Mouse (Mus musculus): Measurements from ENCODE around the gene Itga8. TPM values are rescaled to one million over a fixed set of nuclear protein-coding genes. Genes with fewer than 3 reads are reported as not detected.

The Itga8 gene
- total and polyA plus RNA-seq, 3 experiments, result 3.5 to 10.6 (median 7.5) TPM

DNA sequence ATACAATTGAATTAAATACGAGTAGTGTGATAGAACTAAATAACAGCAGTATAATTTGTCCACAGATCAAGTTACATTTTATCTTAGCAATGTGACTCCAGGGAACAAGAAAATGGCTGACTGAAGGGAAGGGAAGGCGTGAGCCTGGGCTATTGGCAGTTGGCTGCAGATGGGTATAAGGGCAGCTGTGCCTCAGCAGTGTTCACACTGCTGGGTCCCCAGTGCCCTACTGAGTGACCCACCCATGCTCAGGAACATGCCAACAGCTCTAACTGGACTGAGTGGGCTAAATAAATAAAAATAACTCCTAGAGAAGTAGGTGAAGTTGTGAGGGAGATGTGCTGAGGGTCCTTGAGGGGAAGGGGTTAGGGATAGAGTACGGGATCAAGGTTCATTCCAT lies 103.5 kb downstream of the Itga8 start:
- no peak overlapping the region for H3K27ac ChIP-seq (ENCODE audit: insufficient read depth, low read depth)
- no peak for TF ChIP-seq CTCF (conservative IDR thresholded peaks at IDR 0.05 in 1 of 2, IDR thresholded peaks at IDR 0.05 in 1 of 2; ENCODE audit: low read depth in 2 of 2, low read length in 2 of 2)
- TF ChIP-seq NELFE (IDR thresholded peaks at IDR 0.05; ENCODE audit: low read depth, low read length), result no peak
- no peak for TF ChIP-seq ETS1 (conservative IDR thresholded peaks at IDR 0.05; ENCODE audit: low read depth, low read length)
- TF ChIP-seq RAD21 (IDR thresholded peaks at IDR 0.05; ENCODE audit: low read depth, low read length), result no peak
- no peak for TF ChIP-seq NRF1 (IDR thresholded peaks at IDR 0.05; ENCODE audit: low read depth, low read length)
- H3K79me2 ChIP-seq (replicated peaks; ENCODE audit: control insufficient read depth, extremely low read depth, insufficient read depth, poor library complexity, severe bottlenecking), result no peaks in the 10 kb centered on the region
- no peak overlapping the region for H3K4me3 ChIP-seq (replicated peaks in 1 of 3; ENCODE audit: low read depth in 2 of 3, low read length in 2 of 3, poor library complexity in 1 of 3)
- dilution Hi-C loops (cut with MboI; ENCODE audit: extremely low pct_ligation_motif_present, extremely low pct_unique_long_range_greater_than_20kb, low sequenced_read_pairs) (no loop called here), in situ Hi-C loops (cut with MboI; ENCODE audit: low pct_ligation_motif_present, low pct_unique_long_range_greater_than_20kb, low sequenced_read_pairs) (no loop called here)
- no peak overlapping the region for H3K4me2 ChIP-seq (ENCODE audit: insufficient read depth, low read depth, poor library complexity, severe bottlenecking)
- H3K4me1 ChIP-seq (ENCODE audit: control insufficient read depth in 1 of 2, insufficient read depth in 2 of 2), result no peaks in the 10 kb centered on the region
- peaks cover 9 to 55% of the 10 kb centered on the region in 2 experiments for H3K36me3 ChIP-seq (replicated peaks in 1 of 2; ENCODE audit: control insufficient read depth in 1 of 2, insufficient read depth in 1 of 2, low read length in 1 of 2)
- no peaks in the 10 kb centered on the region for H3K27me3 ChIP-seq (replicated peaks)
- no peaks in the 10 kb centered on the region for H3K9me3 ChIP-seq (replicated peaks; ENCODE audit: low read length)
- no peak overlapping the region for H3K9ac ChIP-seq (ENCODE audit: insufficient read depth, low read depth)
- DNase-seq (ENCODE audit: extremely low read depth), result no peak

DNA sequence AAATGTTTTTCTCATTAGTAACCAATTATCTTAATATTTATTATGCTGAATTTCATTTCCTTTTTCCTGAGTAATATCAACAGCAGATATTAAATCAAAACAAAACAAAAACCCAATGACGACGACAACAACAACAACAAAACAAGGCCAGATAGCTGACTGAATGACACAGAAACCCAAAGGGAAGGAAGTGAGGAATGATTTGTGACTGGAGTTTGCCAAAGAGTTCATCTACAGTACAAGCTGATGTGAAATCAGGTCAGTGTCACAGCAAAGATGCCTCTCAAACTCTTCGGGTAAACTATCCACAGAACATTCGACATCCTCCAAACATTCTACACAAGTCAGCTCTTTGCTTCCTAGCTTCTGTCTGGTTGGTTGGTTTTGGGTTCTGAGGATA lies 104.0 kb downstream of the Itga8 start:
- Histone ChIP-seq H3K4me2 (ENCODE audit: insufficient read depth, low read depth, poor library complexity, severe bottlenecking) (no peak overlapping the region), H3K9me3 (replicated peaks; ENCODE audit: low read length) (no peaks in the 10 kb centered on the region), H3K4me3 (replicated peaks in 1 of 3; ENCODE audit: low read depth in 2 of 3, low read length in 2 of 3, poor library complexity in 1 of 3) (no peak overlapping the region), H3K9ac (ENCODE audit: insufficient read depth, low read depth) (no peak overlapping the region), H3K36me3 (replicated peaks in 1 of 2; ENCODE audit: control insufficient read depth in 1 of 2, insufficient read depth in 1 of 2, low read length in 1 of 2) (peaks cover 10 to 53% of the 10 kb centered on the region in 2 experiments), H3K27ac (ENCODE audit: insufficient read depth, low read depth) (no peak overlapping the region), H3K4me1 (ENCODE audit: control insufficient read depth in 1 of 2, insufficient read depth in 2 of 2) (no peaks in the 10 kb centered on the region), H3K27me3 (replicated peaks) (no peaks in the 10 kb centered on the region), H3K79me2 (replicated peaks; ENCODE audit: control insufficient read depth, extremely low read depth, insufficient read depth, poor library complexity, severe bottlenecking) (no peaks in the 10 kb centered on the region)
- dilution Hi-C loops (cut with MboI; ENCODE audit: extremely low pct_ligation_motif_present, extremely low pct_unique_long_range_greater_than_20kb, low sequenced_read_pairs), result no loop called here
- DNase-seq (ENCODE audit: extremely low read depth), result no peak
- in situ Hi-C loops (cut with MboI; ENCODE audit: low pct_ligation_motif_present, low pct_unique_long_range_greater_than_20kb, low sequenced_read_pairs), result no loop called here
- TF ChIP-seq MYC (IDR thresholded peaks at IDR 0.05; ENCODE audit: low read depth, low read length) (no peak), E2F4 (IDR thresholded peaks at IDR 0.05; ENCODE audit: insufficient replicate concordance, low read depth, low read length) (no peak), CTCF (conservative IDR thresholded peaks at IDR 0.05 in 1 of 2, IDR thresholded peaks at IDR 0.05 in 1 of 2; ENCODE audit: low read depth in 2 of 2, low read length in 2 of 2) (no peak), EP300 (IDR thresholded peaks at IDR 0.05; ENCODE audit: low read length) (no peak), CHD2 (IDR thresholded peaks at IDR 0.05; ENCODE audit: low read length) (no peak), NELFE (IDR thresholded peaks at IDR 0.05; ENCODE audit: low read depth, low read length) (no peak), KAT2A (IDR thresholded peaks at IDR 0.05; ENCODE audit: insufficient replicate concordance, low read length) (no peak), USF1 (IDR thresholded peaks at IDR 0.05; ENCODE audit: low read depth, low read length) (no peak), IRF4 (IDR thresholded peaks at IDR 0.05; ENCODE audit: low read depth, low read length) (no peak), HCFC1 (IDR thresholded peaks at IDR 0.05; ENCODE audit: low read depth, low read length) (no peak), UBTF (IDR thresholded peaks at IDR 0.05; ENCODE audit: low read depth, low read length) (no peak), SMC3 (IDR thresholded peaks at IDR 0.05; ENCODE audit: low read depth, low read length) (no peak), NRF1 (IDR thresholded peaks at IDR 0.05; ENCODE audit: low read depth, low read length) (no peak), MXI1 (IDR thresholded peaks at IDR 0.05; ENCODE audit: low read depth, low read length) (no peak), MAZ (IDR thresholded peaks at IDR 0.05; ENCODE audit: low read depth, low read length) (no peak), TCF12 (IDR thresholded peaks at IDR 0.05; ENCODE audit: low read depth, low read length) (no peak), MAX (IDR thresholded peaks at IDR 0.05; ENCODE audit: low read length) (no peak), JUND (conservative IDR thresholded peaks at IDR 0.05; ENCODE audit: low read depth, low read length) (no peak), ZNF384 (IDR thresholded peaks at IDR 0.05; ENCODE audit: low read depth, low read length) (no peak), ETS1 (conservative IDR thresholded peaks at IDR 0.05; ENCODE audit: low read depth, low read length) (no peak)

All from CH12.LX (cell line).